Mouse (Mus musculus) testis, adult 2 months (tissue): ENCODE results near the gene Rdh5. TPM values are rescaled to one million over a fixed set of nuclear protein-coding genes. Genes with fewer than 3 reads are reported as not detected.

Experiments used
- H3K27ac ChIP-seq: fragments of 200-500 bp; 2 replicates; pipeline ENCODE4 v1.5.1; 2012; ENCODE audit warnings: low read depth, low read length; ENCODE audit not compliant: control insufficient read depth, insufficient read depth
- H3K27me3 ChIP-seq: fragments of 200-500 bp; 2 replicates; pipeline ENCODE4 v1.6.1; 2012; ENCODE audit warnings: mild to moderate bottlenecking, low read length, moderate library complexity; ENCODE audit not compliant: control insufficient read depth, insufficient read depth
- H3K36me3 ChIP-seq: fragments of 200-500 bp; 2 replicates; pipeline ENCODE4 v1.6.1; 2012; ENCODE audit warnings: mild to moderate bottlenecking, low read length; ENCODE audit not compliant: control insufficient read depth, insufficient read depth
- H3K4me1 ChIP-seq: fragments of 200-500 bp; 2 replicates; pipeline ENCODE4 v1.6.1; 2012; ENCODE audit warnings: low read length; ENCODE audit not compliant: control insufficient read depth, insufficient read depth
- H3K4me3 ChIP-seq: fragments of 200-500 bp; 2 replicates; pipeline ENCODE4 v1.5.1; 2012; ENCODE audit warnings: low read depth, mild to moderate bottlenecking, low read length, moderate library complexity, mixed read lengths; ENCODE audit not compliant: control insufficient read depth
- CTCF ChIP-seq: fragments of 200-500 bp; IDR thresholded peaks from 2 replicates; pipeline ENCODE4 v1.5.1; 2012; ENCODE audit warnings: low read depth, mild to moderate bottlenecking, inconsistent platforms, low read length, moderate library complexity; ENCODE audit not compliant: control insufficient read depth, insufficient read depth, insufficient replicate concordance
- POLR2A ChIP-seq: fragments of 200-500 bp; IDR thresholded peaks from 2 replicates; pipeline ENCODE4 v1.6.1; 2012; ENCODE audit warnings: low read depth, mild to moderate bottlenecking, inconsistent platforms, low read length, moderate library complexity; ENCODE audit not compliant: control insufficient read depth
- polyA plus RNA-seq: library from polyadenylated mRNA; depleted of rRNA; stranded (reverse); fragments of >200 nt; gene quantifications from 2 replicates; pipeline ENCODE4 v1.2.3, GENCODE M21; 2012

Rdh5 gene
- polyA plus RNA-seq, 1 experiment = 7.5 TPM

GRCm38 (mm10) chr10:128937756-128938390 lies 15.2 kb upstream of the Rdh5 start:
- H3K36me3 ChIP-seq = no peaks in the 10 kb centered on the region
- H3K27ac ChIP-seq = no peak overlapping the region
- H3K27me3 ChIP-seq = 0 out of 2 replicates have a peak, but pooled peaks cover 2% of the 10 kb centered on the region
- H3K4me1 ChIP-seq = peaks cover 10% of the 10 kb centered on the region
- no peak for TF ChIP-seq POLR2A
- no peak for TF ChIP-seq CTCF
- no peak overlapping the region for H3K4me3 ChIP-seq

- TF ChIP-seq POLR2A (no peak), CTCF (no peak)
- Histone ChIP-seq H3K4me1 (peaks cover 10% of the 10 kb centered on the region), H3K4me3 (no peak overlapping the region), H3K27me3 (0 out of 2 replicates have a peak, but pooled peaks cover 2% of the 10 kb centered on the region), H3K27ac (no peak overlapping the region), H3K36me3 (no peaks in the 10 kb centered on the region)
These were observed 13.2 kb upstream of the Rdh5 start for GRCm38 (mm10) chr10:128935826-128936440.

- no peak for TF ChIP-seq CTCF
- no peak for TF ChIP-seq POLR2A
- Histone ChIP-seq H3K36me3 (no peaks in the 10 kb centered on the region), H3K27ac (no peak overlapping the region), H3K4me3 (no peak overlapping the region), H3K27me3 (0 out of 2 replicates have a peak, but pooled peaks cover 2% of the 10 kb centered on the region), H3K4me1 (peaks cover 10% of the 10 kb centered on the region)
These were observed 12.5 kb upstream of the Rdh5 start for GRCm38 (mm10) chr10:128934997-128935787.

- no peaks in the 10 kb centered on the region for H3K36me3 ChIP-seq
- 0 out of 2 replicates have a peak, but pooled peaks cover 2% of the 10 kb centered on the region for H3K27me3 ChIP-seq
- no peak overlapping the region for H3K27ac ChIP-seq
- H3K4me3 ChIP-seq = peak overlapping the region; percentile 70
- TF ChIP-seq POLR2A = no peak
- no peak for TF ChIP-seq CTCF
- peaks cover 10% of the 10 kb centered on the region for H3K4me1 ChIP-seq
These were observed 11.5 kb upstream of the Rdh5 start for GRCm38 (mm10) chr10:128933976-128934721.

- Histone ChIP-seq H3K27ac (no peak within 1 kb of the TSS), H3K4me1 (peaks cover 10% of the 10 kb centered on the region), H3K27me3 (0 out of 2 replicates have a peak, but pooled peaks cover 2% of the 10 kb centered on the region), H3K36me3 (no peaks in the 10 kb centered on the region), H3K4me3 (peak within 1 kb of the TSS; percentile 70)
- TF ChIP-seq POLR2A (no peak), CTCF (no peak)
These were observed 10.9 kb upstream of the Rdh5 start, which contains the start of gene Itga7 for GRCm38 (mm10) chr10:128933574-128933973. TSS of gene Itga7 (plus strand) at chr10:128933818.

DNA sequence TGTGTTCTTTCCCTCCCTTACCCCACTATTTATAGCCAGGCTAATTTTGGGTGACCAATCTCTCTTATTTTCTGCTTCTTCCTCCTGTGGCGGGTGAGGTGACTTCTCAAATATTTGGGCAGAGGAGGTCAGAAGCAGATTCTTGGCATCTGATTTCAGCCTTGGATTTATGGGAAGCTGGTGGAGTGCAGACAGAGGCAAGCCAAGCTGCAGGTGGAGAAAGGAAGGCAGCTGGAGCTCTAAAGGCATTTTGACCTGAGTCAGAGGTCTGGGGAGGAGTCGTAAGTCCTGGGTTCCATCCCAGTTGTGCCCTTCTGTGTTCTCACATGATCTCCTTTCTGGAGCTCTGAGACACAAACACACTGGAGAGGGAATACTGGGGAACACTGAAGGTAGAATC lies 8.8 kb upstream of the Rdh5 start:
- Histone ChIP-seq H3K36me3 (no peaks in the 10 kb centered on the region), H3K4me3 (no peak overlapping the region), H3K27me3 (0 out of 2 replicates have a peak, but pooled peaks cover 2% of the 10 kb centered on the region), H3K27ac (no peak overlapping the region), H3K4me1 (peaks cover 10% of the 10 kb centered on the region)
- TF ChIP-seq POLR2A = no peak
- no peak for TF ChIP-seq CTCF
